Mouse (Mus musculus): Measurements from ENCODE around the gene Gm49425.

DNA sequence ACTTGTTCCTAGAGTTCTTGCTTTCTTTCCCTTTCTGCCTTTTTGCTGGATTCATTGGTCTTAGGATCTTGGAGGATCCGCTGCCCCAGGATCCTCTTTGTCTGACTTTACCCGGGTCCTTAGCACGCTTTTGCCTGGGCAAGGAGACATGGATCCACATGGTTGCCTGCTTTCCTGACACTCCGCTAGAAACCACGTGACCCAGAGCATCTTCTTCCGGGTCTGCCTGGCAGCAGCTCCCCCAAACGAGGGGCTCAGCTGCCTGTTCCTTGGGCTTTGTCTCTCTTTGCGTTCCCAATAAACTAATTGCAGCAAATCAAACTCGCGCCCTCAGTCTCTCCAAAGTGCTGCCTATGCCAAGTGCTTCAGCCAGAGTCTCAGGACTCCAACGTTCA, 37.4 kb downstream of the Gm49425 start:
- TF ChIP-seq CTCF (IDR thresholded peaks at IDR 0.05) (no peak), EP300 (IDR thresholded peaks at IDR 0.05) (no peak)
